Mouse (Mus musculus): ENCODE measurements around the gene Prss12.

Gene Prss12

DNA sequence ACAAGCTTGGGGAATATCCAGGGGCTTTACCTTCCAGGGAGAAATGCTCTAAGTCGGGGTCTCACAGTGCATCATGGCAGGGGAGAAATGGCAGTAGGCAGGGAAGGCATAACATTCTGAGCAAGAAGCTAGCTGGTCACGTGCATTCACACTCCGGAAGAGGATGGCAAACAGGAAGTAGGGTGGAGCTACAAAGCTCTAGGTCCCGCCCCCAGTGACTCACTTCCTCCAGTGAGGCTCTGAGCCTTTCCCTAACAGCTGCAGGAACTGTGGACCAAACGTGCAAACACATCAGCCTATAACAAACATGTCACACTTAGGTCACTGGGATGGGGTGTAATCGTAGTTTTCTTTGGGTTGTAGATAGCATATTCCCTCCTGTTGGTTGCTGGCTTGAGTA lies 15.6 kb downstream of the Prss12 start:
- in situ Hi-C loops (cut with MboI, MseI) = no loop called here

DNA sequence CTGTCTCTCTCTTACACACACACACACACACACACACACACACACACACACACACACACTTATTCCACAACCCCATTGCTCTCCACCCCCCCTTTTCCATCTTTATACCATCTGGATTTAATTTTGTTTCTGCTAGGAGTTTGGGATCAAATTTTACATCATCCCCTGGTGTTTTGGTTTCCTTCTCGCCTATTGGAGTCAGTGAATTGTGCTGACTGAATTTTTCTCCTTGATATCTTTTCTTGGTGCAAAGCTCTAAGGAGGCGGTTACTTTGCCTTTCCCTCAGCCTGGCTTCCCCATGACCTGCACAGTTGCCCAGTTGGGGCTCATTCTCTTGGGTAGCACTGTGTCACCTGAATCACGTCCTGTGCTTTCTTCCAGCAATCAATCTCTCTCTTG lies 30.1 kb downstream of the Prss12 start:
- in situ Hi-C loops (cut with MboI, MseI) = no loop called here

DNA sequence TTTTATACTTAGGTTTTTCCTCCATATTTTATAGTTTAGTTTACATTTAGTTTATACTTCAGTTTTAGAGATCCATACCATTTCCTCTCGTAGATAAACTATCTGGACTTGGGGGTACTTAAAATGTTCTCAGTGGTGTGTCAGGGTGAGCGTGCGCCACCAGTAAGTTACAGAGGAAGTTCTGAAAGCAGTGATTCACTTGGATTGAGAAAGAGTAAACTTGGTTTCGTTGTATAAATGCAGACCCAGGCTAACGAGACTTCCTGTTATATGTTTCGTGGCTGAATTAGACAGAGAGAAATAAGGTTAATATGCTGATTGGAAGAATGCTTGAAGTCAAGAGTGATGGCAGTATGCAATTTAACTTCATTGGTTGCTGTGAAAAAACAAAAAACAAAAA lies 34.6 kb downstream of the Prss12 start:
- in situ Hi-C loops (cut with MboI, MseI) = no loop called here

DNA sequence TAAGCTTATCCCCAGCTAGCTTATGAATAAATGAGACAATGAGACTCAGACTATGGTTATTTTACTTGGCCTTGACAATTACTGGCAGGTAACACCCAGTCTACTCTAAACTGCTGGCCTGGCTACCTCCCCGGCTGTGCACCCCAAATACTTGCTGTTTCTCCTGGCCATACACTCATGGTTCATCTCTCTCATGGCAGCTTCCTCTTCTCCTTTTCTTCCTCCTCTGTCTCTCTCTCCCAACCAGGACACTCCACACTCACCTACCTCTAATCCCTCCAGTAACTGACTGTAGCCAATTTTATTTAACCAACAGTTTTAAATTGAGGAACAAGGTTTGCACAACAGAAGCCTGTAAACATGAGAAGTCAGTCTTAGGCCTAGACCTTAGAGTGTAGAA lies 45.1 kb downstream of the Prss12 start:
- in situ Hi-C loops (cut with MboI, MseI) = no loop called here

DNA sequence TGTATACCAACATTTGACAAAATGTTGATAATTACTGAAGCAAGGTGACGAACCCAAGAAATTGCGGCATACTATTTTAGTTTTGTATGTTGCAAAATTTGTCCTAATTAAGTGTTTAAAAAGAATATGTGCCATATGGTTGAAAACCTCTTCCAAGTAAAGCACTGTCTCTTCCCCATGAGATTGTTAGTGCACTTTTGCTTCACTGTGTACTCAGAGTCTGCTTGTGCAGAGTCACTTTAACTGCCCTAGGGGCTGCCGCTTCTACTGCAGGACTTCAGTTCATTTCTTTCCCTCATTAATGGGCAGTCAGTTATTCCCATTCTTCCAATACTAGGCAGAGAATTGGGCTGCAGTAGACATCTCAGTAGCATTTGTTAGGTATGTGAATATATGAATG lies 46.5 kb downstream of the Prss12 start:
- in situ Hi-C loops (cut with MboI, MseI) = no loop called here

DNA sequence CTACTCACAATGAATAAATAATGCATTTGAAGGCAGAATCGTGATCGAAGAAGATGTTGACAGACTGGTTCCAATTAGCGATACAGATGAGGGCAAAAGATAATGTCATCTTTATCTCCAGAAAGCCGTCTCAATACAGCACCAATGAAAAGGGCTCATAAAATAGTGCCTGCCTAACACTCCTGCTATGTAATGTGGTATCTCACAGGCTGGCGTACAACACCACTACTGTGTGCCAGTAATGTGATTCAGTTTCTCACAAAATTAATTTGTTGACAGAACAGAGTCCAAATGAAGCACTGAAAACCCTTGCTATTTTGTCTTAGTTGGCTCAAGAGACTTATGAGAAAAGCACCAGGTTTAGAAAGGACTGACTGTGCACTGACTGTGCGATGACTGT lies 48.4 kb downstream of the Prss12 start:
- in situ Hi-C loops (cut with MboI, MseI) = loop anchor here (5.0 kb wide), 2 partner anchors 48 to 98 kb away; partner anchors contain the start of gene Prss12

DNA sequence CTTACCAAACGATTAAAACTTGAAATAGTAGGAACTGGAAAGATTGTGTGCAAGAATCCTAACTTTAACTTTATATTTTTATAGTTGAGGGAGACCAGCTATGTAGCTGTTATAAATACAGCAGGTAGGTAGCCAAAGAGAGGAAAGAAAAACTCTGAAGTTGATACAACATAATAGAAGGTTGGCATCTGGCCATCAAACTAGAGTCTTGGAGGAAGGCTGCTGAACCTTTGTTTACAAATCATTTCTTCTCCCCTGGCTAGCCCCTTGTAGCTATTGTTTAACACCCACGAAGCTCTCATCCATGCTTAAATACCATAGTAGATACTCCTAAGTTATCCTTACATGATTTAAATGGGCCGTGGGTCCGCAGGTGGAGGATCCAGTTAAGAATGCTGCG lies 52.1 kb downstream of the Prss12 start:
- in situ Hi-C loops (cut with MboI, MseI) = loop anchor here (5.0 kb wide), 2 partner anchors 51 to 101 kb away; partner anchors contain the start of gene Prss12

DNA sequence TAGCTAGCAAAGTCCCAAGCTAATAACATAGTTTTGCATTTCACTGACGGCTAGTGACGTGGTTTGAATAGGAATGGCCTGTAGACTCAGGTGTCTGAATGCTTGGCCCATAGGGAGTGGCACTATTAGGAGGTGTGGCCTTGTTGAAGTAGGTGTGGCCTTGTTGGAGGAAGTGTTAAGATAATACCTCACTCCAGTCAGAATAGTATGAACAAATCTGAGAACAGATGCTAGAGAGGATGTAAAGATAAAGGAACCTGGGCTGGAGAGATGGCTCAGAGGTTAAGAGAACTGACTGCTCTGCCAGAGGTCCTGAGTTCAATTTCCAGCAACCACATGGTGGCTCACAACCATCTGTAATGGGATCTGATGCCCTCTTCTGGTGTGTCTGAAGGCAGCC lies 55.1 kb downstream of the Prss12 start:
- in situ Hi-C loops (cut with MboI, MseI) = loop anchor here (25.0 kb wide), 2 partner anchors 514 to 1086 kb away; partner anchors contain the start of genes 1700003H04Rik and Usp53

DNA sequence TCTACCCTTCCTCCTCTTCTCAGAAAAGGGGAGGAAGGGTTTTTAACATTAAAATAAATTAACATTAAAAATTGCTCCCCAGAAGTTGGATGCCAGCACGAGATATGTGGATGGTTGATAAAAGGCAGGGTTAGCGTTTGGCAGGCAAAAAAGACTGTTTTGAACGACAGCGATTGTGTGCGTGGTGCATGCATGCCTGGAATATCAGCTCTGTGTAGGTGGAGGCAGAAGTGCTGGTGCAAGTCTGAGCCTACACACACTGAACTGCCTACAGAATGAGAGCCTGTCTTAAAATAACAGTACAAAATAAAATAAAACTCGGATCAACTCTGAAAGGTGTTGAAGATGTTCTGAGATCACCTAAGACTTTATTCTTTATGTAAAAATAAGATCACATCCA lies 57.2 kb downstream of the Prss12 start:
- in situ Hi-C loops (cut with MboI, MseI) = loop anchor here (25.0 kb wide), 2 partner anchors 517 to 1083 kb away; partner anchors contain the start of genes 1700003H04Rik and Usp53

DNA sequence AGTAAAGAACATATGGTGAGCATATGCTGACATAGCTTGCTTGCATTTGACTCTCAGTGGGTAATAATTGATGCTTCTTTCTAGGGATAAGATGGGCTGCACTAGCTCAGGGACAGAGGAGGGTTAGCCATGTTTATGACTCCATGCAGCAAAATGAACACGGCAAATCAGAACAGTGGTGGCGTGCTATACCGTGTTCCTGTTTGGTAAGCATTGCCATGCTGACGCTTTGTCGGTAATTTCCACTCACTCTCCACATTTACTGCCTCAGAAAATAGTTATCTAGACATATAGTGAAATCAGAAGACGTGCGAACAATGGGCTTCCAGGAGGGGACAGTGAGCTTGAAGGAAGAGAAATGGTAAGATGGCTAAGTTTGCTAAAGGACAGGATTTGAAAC lies 58.1 kb downstream of the Prss12 start:
- in situ Hi-C loops (cut with MboI, MseI) = loop anchor here (25.0 kb wide), 2 partner anchors 517 to 1083 kb away; partner anchors contain the start of genes 1700003H04Rik and Usp53

DNA sequence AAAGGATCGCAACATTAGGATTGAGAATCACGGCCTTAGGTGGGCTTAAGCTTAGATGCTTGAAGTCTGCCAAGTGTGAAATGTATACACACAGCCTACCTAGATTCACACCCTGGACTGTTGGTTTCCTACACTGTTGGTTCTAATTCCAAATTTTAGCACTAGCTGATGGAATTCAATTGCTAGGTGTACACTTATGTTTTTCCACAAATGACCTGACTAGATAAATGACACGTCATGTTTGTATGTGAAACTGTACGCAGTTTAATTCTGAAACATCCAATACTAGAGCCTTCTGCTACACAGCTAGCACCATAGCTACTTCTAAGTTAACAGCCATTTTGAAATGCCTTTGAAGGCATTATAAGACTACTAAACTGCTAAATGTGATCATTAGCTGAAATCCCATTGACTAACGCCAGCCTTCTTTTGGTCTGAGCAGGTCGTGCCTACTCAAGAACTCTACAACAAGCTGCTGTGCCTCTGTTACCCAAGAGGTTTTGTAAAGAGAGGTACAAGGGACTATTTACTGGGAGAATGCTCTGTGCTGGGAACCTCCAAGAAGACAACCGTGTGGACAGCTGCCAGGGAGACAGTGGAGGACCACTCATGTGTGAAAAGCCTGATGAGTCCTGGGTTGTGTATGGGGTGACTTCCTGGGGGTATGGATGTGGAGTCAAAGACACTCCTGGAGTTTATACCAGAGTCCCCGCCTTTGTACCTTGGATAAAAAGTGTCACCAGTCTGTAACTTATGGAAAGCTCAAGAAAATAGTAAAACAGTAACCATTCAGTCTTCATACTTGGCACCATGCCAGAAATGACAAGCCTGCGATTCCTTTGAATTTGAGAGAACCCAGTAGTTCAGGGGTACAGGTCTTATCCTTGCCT lies 59.3 kb downstream of the Prss12 start:
- in situ Hi-C loops (cut with MboI, MseI) = loop anchor here (25.0 kb wide), 2 partner anchors 519 to 1081 kb away; partner anchors contain the start of genes 1700003H04Rik and Usp53

DNA sequence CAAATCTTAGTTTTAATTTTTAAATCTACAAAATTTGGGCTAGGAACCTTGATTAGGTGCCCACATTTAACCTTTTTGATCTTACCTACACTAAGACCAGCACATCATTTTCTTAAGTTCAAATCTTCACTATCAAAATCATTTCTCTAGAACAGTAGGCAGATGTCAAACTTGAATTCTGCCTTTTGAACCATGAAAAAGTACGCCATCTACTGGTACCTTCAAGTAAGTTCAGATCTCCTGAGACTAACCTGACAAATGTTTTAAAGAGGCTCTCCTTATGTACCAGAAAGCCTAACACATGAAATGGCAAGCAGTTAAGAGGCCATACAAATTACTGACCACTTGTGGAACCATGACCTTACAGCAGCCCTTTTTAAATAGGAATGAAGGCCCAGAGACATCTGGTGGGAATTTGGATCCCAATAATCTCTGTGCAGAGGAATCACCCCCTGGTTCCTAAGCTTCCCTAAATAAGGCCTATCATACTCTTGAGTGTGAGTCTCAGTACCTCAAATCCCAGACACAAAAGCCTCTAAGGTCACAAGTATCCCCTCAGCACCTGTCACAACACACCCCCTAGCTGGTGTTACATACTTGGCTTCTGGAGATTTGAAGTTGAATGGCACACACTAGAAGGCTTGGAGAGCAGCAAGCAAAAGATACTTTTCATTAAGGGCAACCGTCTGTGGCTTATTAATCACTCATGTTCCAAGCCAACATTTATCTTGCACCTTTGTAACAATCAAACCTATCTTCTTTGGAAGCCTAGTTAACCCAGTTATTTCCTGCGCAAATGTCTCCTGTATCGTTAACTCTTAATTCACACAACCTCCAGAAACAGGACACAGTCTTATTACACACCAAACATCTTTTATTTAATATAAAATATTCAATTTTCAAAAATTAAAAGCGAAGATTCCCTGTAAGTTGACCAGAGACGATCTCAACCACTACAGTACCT lies 60.3 kb downstream of the Prss12 start:
- in situ Hi-C loops (cut with MboI, MseI) = loop anchor here (25.0 kb wide), 2 partner anchors 520 to 1080 kb away; partner anchors contain the start of genes 1700003H04Rik and Usp53

DNA sequence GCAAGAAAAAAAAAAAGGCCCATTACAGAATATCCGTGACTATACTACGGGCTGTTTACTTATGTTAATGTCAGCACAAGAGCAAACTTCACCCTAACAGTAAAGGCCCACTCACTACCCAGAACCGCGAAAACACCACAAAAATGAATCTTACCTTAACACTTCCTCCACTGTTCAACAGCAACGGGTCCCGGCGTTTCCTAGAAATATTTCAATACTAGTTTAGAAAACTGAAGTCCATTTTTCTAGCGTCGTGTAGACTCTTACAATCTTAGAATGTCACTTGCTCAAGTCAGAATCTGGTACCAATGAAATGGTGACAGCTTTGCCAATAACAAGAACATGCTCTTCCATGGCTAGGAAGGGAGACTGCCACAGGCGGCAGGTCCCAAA lies 60.9 kb downstream of the Prss12 start:
- in situ Hi-C loops (cut with MboI, MseI) = loop anchor here (25.0 kb wide), 2 partner anchors 520 to 1080 kb away; partner anchors contain the start of genes 1700003H04Rik and Usp53

DNA sequence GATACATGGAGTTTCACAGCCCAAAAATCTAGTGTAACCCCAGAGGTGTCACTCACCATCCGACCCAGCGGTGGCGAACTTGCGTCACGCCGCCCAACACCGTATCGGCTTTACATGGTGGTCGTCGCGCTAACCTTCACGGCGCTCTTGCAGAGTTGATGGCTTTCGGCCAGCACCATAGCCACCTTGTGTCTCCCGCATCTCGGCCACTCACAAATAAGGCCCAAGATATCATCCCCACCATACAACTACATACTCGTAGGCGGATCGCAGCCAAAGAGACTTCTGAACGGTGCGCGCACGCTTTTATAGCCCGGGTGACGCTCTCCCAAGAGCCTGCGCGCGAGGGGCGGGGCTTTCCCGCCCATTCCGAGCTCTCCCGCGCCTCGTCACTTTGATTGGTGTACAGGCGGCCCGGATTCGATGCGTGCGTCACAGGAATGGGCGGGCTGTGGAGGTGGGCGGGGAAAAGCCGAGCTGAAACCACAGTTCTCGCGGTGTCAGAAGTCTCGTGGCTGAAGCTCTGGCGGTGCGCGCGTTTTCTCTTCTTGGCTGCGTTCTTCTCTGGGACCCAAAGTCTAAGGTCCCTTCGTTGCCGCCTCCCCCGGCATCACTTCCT lies 61.5 kb downstream of the Prss12 start:
- in situ Hi-C loops (cut with MboI, MseI) = loop anchor here (25.0 kb wide), 2 partner anchors 521 to 1079 kb away; partner anchors contain the start of genes 1700003H04Rik and Usp53

DNA sequence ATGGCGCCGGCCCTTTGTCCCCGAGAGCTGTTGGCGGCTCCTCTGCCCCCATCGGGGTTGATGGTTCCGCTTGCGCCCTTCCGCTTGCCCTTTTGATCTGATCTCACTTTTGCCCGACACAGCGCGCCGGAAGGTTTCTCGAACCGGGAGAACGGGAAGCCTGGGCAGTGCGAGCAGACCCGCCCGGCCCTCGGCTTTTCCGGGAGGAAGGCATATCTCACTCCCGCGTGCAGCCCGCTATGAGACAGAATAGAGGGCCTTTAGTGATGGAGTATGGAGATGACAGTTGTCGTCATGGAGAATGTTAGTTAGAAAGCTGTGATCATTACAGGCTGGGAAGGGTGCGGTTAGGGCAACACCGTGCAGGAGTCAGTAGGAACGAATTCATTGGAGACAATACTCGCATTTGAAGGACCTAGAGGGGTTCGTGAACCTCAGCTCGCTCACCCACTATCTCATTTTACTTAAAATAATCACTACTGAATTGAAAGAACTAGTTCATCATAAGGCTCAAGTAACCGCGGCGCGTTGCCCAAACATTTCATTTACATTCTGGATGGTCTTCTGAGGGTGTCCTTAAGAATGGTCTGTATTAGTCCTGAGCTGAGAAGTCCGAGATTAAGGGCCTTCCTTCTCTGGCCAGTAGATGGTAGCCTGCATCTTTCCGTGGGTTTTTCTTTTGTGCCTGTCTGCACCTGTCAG lies 62.1 kb downstream of the Prss12 start:
- in situ Hi-C loops (cut with MboI, MseI) = loop anchor here (25.0 kb wide), 2 partner anchors 522 to 1078 kb away; partner anchors contain the start of genes 1700003H04Rik and Usp53

DNA sequence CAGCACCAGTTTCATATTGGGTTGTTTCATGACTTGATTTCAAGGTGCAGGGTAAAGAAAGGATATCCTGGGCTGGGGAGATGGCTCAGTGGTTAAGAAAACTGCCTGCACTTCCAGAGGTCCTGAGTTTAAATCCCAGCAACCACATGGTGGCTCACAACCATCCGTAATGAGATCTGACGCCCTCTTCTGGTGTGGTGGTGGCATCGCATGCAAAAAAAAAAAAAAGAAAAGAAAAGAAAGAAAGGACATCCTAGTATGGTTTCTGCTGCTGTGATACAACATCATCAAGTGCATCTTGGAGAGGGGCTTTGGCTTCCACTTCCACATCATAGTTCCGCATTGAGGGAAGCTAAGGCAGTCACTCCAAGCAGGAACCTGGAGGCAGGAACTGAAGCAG lies 65.1 kb downstream of the Prss12 start:
- in situ Hi-C loops (cut with MboI, MseI) = loop anchor here (10.0 to 25.0 kb wide), 3 partner anchors 525 to 1075 kb away; partner anchors contain the start of genes 1700003H04Rik and Usp53

DNA sequence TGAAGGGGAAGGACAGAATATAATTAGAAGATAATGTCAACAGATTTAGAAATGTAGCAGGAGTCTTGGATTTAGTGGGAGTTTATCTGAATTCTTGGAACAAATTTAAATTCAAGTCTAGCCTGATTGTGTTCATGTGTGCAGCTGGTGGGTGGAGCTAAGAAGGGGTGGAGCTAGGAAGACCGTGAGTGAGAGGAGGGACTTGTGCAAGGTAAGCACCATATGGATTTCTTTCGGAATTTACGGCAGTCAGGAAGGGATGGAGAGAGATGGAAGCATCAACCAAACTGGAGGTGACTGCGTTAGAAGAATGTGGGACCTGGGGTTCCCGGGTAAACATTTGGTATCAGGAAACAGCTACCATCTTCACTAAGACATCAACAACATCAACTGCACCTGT lies 68.2 kb downstream of the Prss12 start:
- in situ Hi-C loops (cut with MboI, MseI) = loop anchor here (10.0 to 25.0 kb wide), 3 partner anchors 528 to 1072 kb away; partner anchors contain the start of genes 1700003H04Rik and Usp53

DNA sequence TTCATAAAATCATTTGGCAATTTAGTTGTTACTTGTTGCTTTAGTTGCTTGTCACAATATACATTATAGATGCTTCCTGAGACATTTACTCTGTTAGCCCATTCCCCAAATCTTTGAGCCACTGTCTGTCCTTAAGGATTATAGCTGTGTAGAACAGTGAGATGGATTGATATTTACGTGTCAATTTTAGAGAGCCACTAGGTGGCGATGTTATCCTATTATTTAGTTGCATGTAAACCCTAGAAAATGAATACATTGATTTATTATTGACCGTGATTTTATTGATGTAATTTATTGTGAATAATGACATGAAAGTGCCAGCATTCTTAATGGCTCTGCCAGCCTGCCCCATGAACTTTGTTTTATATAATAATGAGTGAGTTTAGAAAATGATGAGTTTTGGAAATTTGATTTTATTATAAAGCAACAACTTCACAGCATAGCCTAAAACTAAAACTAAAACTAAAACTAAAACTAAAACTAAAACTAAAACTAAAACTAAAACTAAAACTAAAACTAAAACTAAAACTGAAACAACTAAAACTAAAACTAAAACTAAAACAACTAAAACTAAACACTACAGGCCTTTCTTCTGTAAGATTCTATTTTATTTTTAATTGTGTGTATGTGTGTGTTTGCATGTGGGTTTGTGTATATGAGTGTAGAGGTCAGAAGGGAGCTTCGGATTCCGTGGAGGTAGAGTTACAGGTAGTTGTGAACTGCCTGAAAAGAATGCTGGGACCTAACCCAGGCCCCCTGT lies 69.1 kb downstream of the Prss12 start:
- in situ Hi-C loops (cut with MboI, MseI) = loop anchor here (10.0 to 25.0 kb wide), 3 partner anchors 528 to 1072 kb away; partner anchors contain the start of genes 1700003H04Rik and Usp53

DNA sequence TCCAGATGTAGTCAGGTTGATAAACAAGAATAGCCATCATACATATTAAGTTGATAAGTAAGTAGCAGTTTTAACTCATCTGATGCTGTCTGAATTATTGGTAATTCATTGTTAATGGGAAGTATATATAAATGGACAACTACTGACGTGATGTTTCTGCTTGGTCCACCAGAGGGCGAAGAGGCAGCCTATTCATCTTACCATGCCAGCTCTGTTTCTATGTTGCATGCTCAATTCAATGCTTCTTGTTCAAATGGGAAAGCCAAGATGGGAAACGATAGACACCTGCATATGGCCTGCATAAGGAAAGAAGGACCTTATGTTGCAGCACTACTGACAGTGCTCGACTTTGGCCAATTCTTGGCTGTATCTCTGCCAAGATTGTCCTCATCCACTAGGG lies 70.1 kb downstream of the Prss12 start:
- in situ Hi-C loops (cut with MboI, MseI) = loop anchor here (10.0 to 25.0 kb wide), 3 partner anchors 529 to 1071 kb away; partner anchors contain the start of genes 1700003H04Rik and Usp53
